Mouse (Mus musculus) brain, embryonic 14.5 days (tissue): ENCODE data around the gene Cyp2j5.

ENCODE experiments used
- CTCF ChIP-seq: fragments of 200-500 bp; IDR thresholded peaks from 2 replicates; pipeline ENCODE4 v1.5.1; 2012; ENCODE audit warnings: inconsistent platforms, mild to moderate bottlenecking, moderate library complexity, borderline replicate concordance; ENCODE audit not compliant: insufficient read depth, insufficient read length; ENCODE audit errors: extremely low read depth
- POLR2A ChIP-seq: fragments of 200-500 bp; IDR thresholded peaks from 2 replicates; pipeline ENCODE4 v1.6.1; 2012; ENCODE audit warnings: mild to moderate bottlenecking, inconsistent platforms, borderline replicate concordance; ENCODE audit not compliant: poor library complexity, insufficient read depth, insufficient read length, severe bottlenecking; ENCODE audit errors: extremely low read depth

GRCm38 (mm10) chr4:96622474-96622873, 41.5 kb downstream of the Cyp2j5 start:
- TF ChIP-seq CTCF = no peak
- TF ChIP-seq POLR2A = no peak
